ENCODE assay signal across 8 mouse cellular contexts in genomic region chr2:163202884-163203634, GRCm38 (mm10). TPM values are rescaled to one million over a fixed set of nuclear protein-coding genes. Genes with fewer than 3 reads are reported as not detected.
A peak's percentile ranks its signal among the peaks of the same experiment; 100 is the strongest.
DNase-seq lines count a peak whose midpoint lies in the region; ATAC-seq lines count a peak whose summit lies in the region.

Gene Tox2, plus strand, starts transcription at chr2:163203125.

- H3K36me3 ChIP-seq in intestine, embryonic 14.5 days (ENCODE audit: control insufficient read depth, insufficient read depth, low read length) = no peaks in the 10 kb centered on the region

- H3K4me2 ChIP-seq in intestine, embryonic 14.5 days (ENCODE audit: low read length) = peak within 1 kb of the TSS; percentile 85

- H3K27ac ChIP-seq in intestine, embryonic 14.5 days (ENCODE audit: low read depth) = no peak within 1 kb of the TSS

- H3K4me1 ChIP-seq in intestine, embryonic 14.5 days (replicated peaks; ENCODE audit: control insufficient read depth, insufficient read depth, low read length) = peaks cover 18% of the 10 kb centered on the region; the same call in 1 of the 2 replicates

- peak; percentile 49 for DNase-seq in R1 (ENCODE audit: low read depth, low spot score)
- peak; percentile 36 for DNase-seq in c-Kit-positive CD71-negative TER-119-negative erythroid progenitor cells, embryonic 14.5 days (ENCODE audit: low read depth)
- DNase-seq in gastrocnemius, postnatal 25 days = peak; percentile 30
- peak; percentile 71 for DNase-seq in intestine, embryonic 14.5 days (ENCODE audit: low spot score)
- peak; percentile 61 to 81 for DNase-seq in left cerebral cortex, adult 9 months (ENCODE audit: low spot score in 2 of 2)
- DNase-seq in lung, postnatal 4 days = peak; percentile 80 to 90
- DNase-seq in right cerebral cortex, postnatal 25 days = peak; percentile 68
- no peak for DNase-seq in cerebellum, adult 11 months

- peak; percentile 89 for ATAC-seq in intestine, embryonic 14.5 days (replicated peaks; ENCODE audit: low FRiP score, low TSS enrichment, low read depth)

- H3K9ac ChIP-seq in intestine, embryonic 14.5 days (ENCODE audit: low read length) = peak within 1 kb of the TSS; percentile 35

- H3K4me3 ChIP-seq in intestine, embryonic 14.5 days (ENCODE audit: low read depth, low read length) = peak within 1 kb of the TSS; percentile 46

- WGBS in intestine, embryonic 14.5 days = under 1% methylated on average over 66 of the region's 79 CpGs

- H3K27me3 ChIP-seq in intestine, embryonic 14.5 days (replicated peaks; ENCODE audit: control insufficient read depth, insufficient read depth, low read length) = peaks cover 44% of the 10 kb centered on the region

- H3K9me3 ChIP-seq in intestine, embryonic 14.5 days (ENCODE audit: control insufficient read depth, low read length) = peaks cover 10% of the 10 kb centered on the region

RNA-seq across cellular contexts. Expression of gene Tox2, which starts in this region (rescaled TPM):
- under 1 TPM; 0.10 to 0.32 TPM for total RNA-seq in gastrocnemius, postnatal 25 days (2021)
- polyA plus RNA-seq in intestine, embryonic 14.5 days (2014; fragmentation: Nextera tagmentation; extraction: Ambion mirVana) = 6.3 and 7.3 TPM in 2 replicates

Comparison
In these comparisons a context has a peak if more than half of its experiments do, and no peak if none do; other contexts are left out.
1. Peak in DNase-seq in gastrocnemius, postnatal 25 days; RNA of the gene not detected or under 1 TPM.